Mouse (Mus musculus) limb, embryonic 12.5 days (tissue): ENCODE data around the gene Tcf20. TPM values are rescaled to one million over a fixed set of nuclear protein-coding genes. Genes with fewer than 3 reads are reported as not detected.

Experiments used
- ATAC-seq: fragments of 200-750 bp; cut with Nextera tagmentation; 2 replicates; pipeline ENCODE4 v1.8.0; 2017; ENCODE audit warnings: low read depth, moderate TSS enrichment; ENCODE audit not compliant: insufficient number of reproducible peaks, insufficient read depth, low FRiP score, low TSS enrichment
- H3K27ac ChIP-seq: fragments of 300-500 bp; sonication (generic); 2 replicates; pipeline ENCODE4 v1.5.1; 2016; ENCODE audit warnings: mild to moderate bottlenecking, moderate library complexity
- H3K27me3 ChIP-seq: fragments of 300-500 bp; sonication (generic); 2 replicates; pipeline ENCODE4 v1.6.1; 2016; ENCODE audit warnings: mild to moderate bottlenecking, moderate library complexity
- H3K36me3 ChIP-seq: fragments of 300-500 bp; sonication (generic); 2 replicates; pipeline ENCODE4 v1.6.1; 2016; ENCODE audit warnings: mild to moderate bottlenecking, moderate library complexity
- H3K4me1 ChIP-seq: fragments of 300-500 bp; sonication (generic); replicated peaks from 2 replicates; pipeline ENCODE4 v1.6.1; 2016
- H3K4me2 ChIP-seq: fragments of 300-500 bp; sonication (generic); 2 replicates; pipeline ENCODE4 v1.6.1; 2016; ENCODE audit warnings: mild to moderate bottlenecking, moderate library complexity
- H3K4me3 ChIP-seq: fragments of 300-500 bp; sonication (generic); replicated peaks from 2 replicates; pipeline ENCODE4 v1.5.1; 2016; ENCODE audit warnings: mild to moderate bottlenecking
- H3K9ac ChIP-seq: fragments of 300-500 bp; sonication (generic); replicated peaks from 2 replicates; pipeline ENCODE4 v1.6.1; 2016; ENCODE audit warnings: mild to moderate bottlenecking, moderate library complexity
- H3K9me3 ChIP-seq: fragments of 300-500 bp; sonication (generic); 2 replicates; pipeline ENCODE4 v1.6.1; 2016; ENCODE audit warnings: mild to moderate bottlenecking, moderate library complexity
- WGBS: fragments of 180-500 bp; shearing (Covaris S2); methylation state at CpG from one replicate; pipeline ENCODE4 v1.1.7; 2016; 5-methylcytosine and 5-hydroxymethylcytosine counted together
- polyA plus RNA-seq: library from polyadenylated mRNA; unstranded; fragments of >200 nt; fragmentation: Nextera tagmentation; extraction: Ambion mirVana; gene quantifications from 2 replicates; pipeline ENCODE4 v1.2.1, GENCODE M21; 2016

Tcf20 gene
- polyA plus RNA-seq, 1 experiment from 2014 or later, result 13.6 TPM

DNA sequence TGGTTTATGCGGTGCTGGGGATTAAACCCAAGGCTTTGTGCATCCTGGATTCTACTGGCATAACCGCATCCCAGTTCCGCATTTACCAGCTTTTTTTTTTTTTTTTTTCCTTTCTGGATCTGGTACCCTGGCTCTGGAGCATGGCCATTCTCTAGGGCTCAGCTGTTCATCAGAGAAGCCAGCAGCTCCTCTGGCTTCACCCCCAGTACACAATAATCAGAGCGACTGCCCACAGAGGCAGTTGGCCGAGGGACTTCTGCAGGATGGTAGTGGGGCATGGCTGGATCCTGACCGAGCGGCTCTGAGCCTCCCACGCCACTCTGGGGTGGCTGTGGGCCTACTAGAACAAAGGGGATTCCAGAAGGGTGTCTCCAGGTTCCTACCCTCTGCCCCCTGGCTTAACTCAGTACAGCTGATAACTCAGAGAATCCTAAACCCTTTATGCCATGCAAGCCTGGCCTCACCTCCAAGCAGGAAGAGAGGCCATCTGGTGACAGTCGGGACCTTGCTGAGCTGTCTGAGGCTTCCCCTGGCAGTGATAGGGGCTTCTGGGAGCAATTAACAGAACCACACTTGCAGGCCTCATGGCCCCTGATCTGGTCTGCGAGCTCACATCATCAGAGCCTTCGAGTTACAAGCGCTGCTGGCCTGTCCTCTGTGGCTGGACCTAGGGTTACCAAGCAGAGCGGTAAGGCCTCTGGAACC lies 4.6 kb upstream of the Tcf20 start:
- 53% methylated on average over 13 of the region's 13 CpGs for WGBS
- no peak overlapping the region for H3K9ac ChIP-seq
- 0 out of 2 replicates have a peak overlapping the region, but pooled peaks have one; percentile 23 for H3K27ac ChIP-seq
- H3K9me3 ChIP-seq, result no peaks in the 10 kb centered on the region
- H3K27me3 ChIP-seq, result peaks cover 30% of the 10 kb centered on the region
- H3K4me1 ChIP-seq, result peaks cover 60% of the 10 kb centered on the region
- H3K4me3 ChIP-seq, result no peak overlapping the region
- ATAC-seq, result no peak
- H3K4me2 ChIP-seq, result no peak overlapping the region
- no peaks in the 10 kb centered on the region for H3K36me3 ChIP-seq

DNA sequence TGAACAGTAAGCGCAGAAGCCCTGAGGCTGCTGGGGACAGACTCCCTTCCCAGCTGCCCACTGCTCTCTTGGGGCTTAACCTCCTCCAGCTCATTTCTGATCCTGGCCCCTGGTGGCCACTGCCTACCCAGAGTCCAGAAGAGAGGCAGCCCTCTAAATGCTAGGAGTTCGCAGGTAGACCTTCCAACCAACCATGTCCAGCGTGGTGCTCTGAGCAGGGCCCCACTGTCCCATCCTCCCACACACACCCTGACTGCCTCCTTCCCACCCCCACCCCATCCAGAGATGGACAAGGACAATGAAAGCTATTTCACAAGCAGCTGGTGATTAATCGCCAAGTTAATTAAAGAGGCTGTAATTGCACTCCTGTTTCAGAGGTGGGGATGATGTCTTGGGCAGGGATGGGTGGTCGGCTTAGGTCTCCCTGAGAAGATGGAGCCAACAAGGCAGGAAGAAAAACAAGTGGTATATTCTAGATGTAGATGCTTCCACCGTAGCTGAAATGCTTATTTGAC lies 1.6 kb upstream of the Tcf20 start:
- 53% methylated on average over 6 of the region's 6 CpGs for WGBS
- Histone ChIP-seq H3K27me3 (peaks cover 40% of the 10 kb centered on the region), H3K4me3 (no peak overlapping the region), H3K4me2 (no peak overlapping the region), H3K27ac (no peak overlapping the region), H3K36me3 (no peaks in the 10 kb centered on the region), H3K4me1 (peaks cover 66% of the 10 kb centered on the region), H3K9ac (no peak overlapping the region), H3K9me3 (no peaks in the 10 kb centered on the region)
- no peak for ATAC-seq

DNA sequence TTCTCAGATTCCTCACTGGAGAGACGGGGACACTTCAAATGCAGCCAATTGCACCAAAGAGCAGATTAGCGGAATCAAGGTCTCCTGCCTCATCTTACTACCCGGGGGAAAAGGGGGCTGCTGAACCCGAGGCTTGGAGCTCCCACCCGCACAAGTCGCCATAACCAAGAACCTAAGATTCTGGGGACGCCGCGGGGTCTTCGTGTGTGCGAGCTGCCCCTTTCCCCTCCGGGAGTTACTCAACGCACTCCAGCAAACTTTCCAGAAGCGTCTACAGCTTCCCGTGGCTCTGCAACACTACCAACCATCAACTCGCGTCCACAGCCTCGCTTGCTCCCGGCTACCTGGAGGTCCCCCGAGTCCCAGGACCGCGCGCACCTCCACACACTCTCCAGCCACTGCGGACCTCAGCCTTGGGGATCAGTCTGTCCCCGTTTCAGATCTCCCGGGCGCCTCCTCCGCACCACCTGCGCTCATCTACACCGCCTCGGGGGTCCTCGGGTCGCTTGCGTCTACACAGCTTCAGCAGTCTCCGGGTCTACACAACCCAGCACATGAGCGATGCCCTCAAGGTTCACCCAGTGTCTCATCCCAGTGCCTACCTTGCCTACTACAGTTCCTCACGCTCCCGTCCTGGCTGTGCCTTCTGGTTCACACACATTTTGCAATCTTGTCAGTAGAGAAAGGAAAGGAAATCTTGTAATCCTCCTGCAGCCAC lies 499 bp downstream of the Tcf20 start:
- Histone ChIP-seq H3K36me3 (no peaks in the 10 kb centered on the region), H3K9me3 (no peaks in the 10 kb centered on the region), H3K27me3 (peaks cover 31% of the 10 kb centered on the region), H3K4me1 (peaks cover 77% of the 10 kb centered on the region), H3K4me2 (peak overlapping the region; percentile 97), H3K27ac (no peak overlapping the region), H3K4me3 (peak overlapping the region; percentile 52), H3K9ac (peak overlapping the region; percentile 61)
- ATAC-seq, result no peak
- WGBS, result 1% methylated on average over 38 of the region's 38 CpGs

DNA sequence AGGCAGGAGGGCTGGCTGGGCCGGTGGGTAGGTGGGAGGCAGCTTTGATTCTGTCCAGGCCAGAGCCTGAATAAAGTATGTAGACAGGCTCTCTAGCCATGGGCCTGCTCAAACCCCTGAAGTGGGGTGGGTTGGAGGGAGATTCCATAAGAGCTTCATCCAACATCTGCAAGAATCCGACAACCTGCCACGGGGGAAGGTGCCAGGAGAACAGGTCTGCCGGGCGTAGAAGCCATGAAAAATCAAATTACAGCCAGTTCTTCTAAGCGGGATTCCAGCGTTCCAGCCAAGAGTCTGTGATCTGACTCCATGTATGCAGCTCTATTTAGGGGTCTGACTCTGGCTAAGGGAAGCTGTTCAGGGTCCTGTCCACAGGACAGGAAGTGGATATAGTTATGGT lies 3.1 kb downstream of the Tcf20 start:
- Histone ChIP-seq H3K36me3 (no peaks in the 10 kb centered on the region), H3K9ac (no peak overlapping the region), H3K4me3 (no peak overlapping the region)

DNA sequence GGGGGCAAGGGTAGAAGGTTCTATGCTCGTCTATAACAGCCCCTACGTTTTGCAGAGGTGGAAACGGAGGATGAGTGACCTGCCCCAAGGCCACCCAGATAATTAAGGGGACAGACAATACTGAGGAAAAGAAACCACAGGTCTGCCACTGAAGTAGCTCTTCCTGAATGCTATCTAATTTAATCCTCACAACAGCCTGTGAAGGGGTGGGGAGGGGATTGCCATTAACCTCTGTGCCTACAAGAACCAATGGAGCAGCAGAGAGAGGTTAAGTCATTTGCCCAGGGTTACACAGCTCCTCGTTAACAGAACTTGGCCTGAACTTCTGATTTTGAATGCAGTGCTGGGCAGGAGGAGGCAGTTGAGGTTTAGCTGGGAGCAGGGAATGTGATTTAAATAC lies 3.6 kb downstream of the Tcf20 start:
- Histone ChIP-seq H3K4me1 (peaks cover 76% of the 10 kb centered on the region), H3K36me3 (no peaks in the 10 kb centered on the region), H3K27me3 (peaks cover 21% of the 10 kb centered on the region), H3K9me3 (no peaks in the 10 kb centered on the region), H3K9ac (peak overlapping the region; percentile 9; the same call in 1 of the 2 replicates), H3K4me3 (0 out of 2 replicates have a peak overlapping the region, but pooled peaks have one; percentile 22), H3K27ac (peak overlapping the region; percentile 93), H3K4me2 (peak overlapping the region; percentile 52)
- no peak for ATAC-seq
- WGBS, result 7% methylated on average over 4 of the region's 4 CpGs

More for the DNA sequence above, 3.1 kb downstream of the Tcf20 start:
- H3K27ac ChIP-seq, result peak overlapping the region; percentile 93
- no peak for ATAC-seq
- peaks cover 81% of the 10 kb centered on the region for H3K4me1 ChIP-seq
- WGBS, result 28% methylated on average over 7 of the region's 7 CpGs
- no peaks in the 10 kb centered on the region for H3K9me3 ChIP-seq
- peak overlapping the region; percentile 52 for H3K4me2 ChIP-seq
- peaks cover 21% of the 10 kb centered on the region for H3K27me3 ChIP-seq

DNA sequence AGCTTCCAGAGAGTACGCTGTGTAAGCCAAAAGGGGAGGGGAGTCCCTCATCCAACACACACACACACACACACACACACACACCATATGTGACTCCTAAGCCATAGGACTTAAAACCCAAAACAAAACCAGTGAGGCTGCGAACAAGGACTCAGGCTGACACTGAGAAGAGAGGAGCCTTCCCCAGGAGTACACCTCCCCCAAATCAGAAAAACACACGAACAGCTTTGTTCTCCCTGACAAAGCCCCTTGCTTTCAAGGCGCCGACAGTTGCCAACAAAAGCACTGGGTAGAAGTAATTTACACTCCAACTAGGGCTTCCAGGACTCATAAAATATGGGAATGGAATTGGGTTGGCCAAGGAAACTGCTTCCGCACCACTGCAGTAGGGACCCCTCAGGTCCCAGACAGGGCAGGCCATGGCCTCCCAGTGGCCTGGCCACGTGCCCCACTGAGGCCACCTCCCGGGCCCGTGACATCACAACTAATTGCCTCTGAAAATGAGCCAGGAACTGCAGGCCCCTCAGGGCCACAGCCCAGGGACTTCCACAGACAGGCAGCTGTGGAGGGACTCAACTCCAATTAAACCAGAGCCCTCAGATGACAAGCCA lies 4.2 kb downstream of the Tcf20 start:
- Histone ChIP-seq H3K4me3 (peak overlapping the region; percentile 22; the same call in 1 of the 2 replicates), H3K4me2 (peak overlapping the region; percentile 52), H3K4me1 (peaks cover 75% of the 10 kb centered on the region), H3K9me3 (no peaks in the 10 kb centered on the region), H3K27ac (peak overlapping the region; percentile 93), H3K36me3 (no peaks in the 10 kb centered on the region), H3K27me3 (peaks cover 19% of the 10 kb centered on the region), H3K9ac (0 out of 2 replicates have a peak overlapping the region, but pooled peaks have one; percentile 9)
- peak; percentile 63 for ATAC-seq
- 2% methylated on average over 9 of the region's 9 CpGs for WGBS

DNA sequence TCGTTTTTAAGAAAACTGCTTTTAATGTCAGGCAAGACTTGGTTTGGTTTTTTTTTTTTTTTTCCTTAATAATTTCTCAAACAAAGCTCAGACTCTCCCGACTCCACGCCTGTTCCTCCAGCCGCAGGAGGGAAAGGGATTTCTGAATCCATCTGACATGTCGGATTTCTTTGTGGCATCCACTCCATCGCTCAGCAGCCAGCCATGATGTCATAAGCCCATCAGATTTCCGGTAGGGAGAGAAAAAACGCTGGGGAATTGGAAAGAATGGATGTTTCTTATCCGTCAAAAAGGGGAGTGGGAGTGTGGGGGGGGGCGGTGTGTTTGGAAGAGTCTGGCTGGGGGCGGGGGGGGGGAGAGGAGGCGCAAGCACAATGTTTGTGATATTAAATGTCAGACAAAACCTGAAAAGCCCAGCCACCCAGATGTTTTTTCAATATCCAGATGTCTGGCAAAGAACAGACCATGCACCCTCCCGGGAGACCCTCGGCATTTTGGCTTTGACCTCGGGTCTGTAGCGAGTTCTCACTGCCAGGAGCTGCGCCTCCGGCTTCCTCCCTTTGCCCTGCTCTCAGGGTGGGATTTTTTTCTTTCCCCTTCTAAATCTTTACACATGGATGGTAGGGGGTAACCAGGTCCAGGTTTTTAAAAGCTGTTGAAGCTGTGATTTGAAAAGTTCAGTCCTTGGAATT lies 4.8 kb downstream of the Tcf20 start:
- peak; percentile 44; the same call in 1 of the 2 replicates for ATAC-seq
- peaks cover 71% of the 10 kb centered on the region for H3K4me1 ChIP-seq
- no peak overlapping the region; the same call in 1 of the 2 replicates for H3K9ac ChIP-seq
- WGBS, result 3% methylated on average over 18 of the region's 18 CpGs
- peak overlapping the region; percentile 52 for H3K4me2 ChIP-seq
- H3K36me3 ChIP-seq, result no peaks in the 10 kb centered on the region
- no peaks in the 10 kb centered on the region for H3K9me3 ChIP-seq
- H3K27me3 ChIP-seq, result peaks cover 19% of the 10 kb centered on the region
- H3K27ac ChIP-seq, result peak overlapping the region; percentile 93
- H3K4me3 ChIP-seq, result peak overlapping the region; percentile 22

DNA sequence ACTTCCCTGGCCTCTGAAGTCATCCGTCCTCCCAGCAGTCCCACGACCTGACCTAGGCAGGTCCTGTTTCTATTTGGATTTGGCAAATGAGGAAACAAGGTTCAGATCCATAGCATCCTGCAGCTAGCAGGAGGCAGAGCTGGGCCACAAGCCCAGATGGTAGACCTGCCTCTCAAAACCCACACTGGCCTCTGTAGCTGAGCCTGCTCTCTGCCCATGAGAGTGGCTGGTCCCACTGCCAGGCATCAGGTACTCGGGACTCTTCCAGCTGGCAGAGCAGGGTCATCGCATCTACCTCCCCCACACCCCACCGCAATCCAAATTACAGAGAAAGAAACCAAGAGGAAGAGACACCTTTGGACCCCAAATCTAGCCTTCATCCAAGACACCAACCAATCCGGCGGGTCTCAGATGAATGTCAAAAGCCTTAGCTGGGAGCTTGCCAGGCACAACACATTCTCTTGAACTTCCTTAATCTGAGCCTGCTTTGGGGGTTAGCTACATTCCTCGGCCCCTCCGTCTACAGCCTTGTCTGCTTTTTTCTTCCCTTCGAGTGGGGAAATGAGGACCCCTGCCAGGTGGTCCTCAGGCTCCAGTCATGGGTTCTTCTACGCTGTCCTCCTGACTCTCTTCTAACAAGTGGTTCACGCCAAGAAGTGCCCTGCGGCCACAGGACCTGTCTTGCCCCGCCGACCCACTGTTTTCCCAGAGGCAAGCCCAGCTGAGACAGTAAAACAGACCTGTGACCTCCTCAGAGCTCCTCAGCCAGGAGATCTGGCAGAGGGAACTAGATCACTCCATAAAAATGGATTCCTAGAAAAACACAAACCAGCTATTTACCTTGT lies 5.8 kb downstream of the Tcf20 start:
- no peaks in the 10 kb centered on the region for H3K36me3 ChIP-seq
- H3K4me2 ChIP-seq, result peak overlapping the region; percentile 52
- H3K27ac ChIP-seq, result peak overlapping the region; percentile 93
- no peaks in the 10 kb centered on the region for H3K9me3 ChIP-seq
- peaks cover 65% of the 10 kb centered on the region for H3K4me1 ChIP-seq
- H3K27me3 ChIP-seq, result peaks cover 13% of the 10 kb centered on the region
- ATAC-seq, result no peak
- H3K9ac ChIP-seq, result peak overlapping the region; percentile 12; the same call in 1 of the 2 replicates
- 19% methylated on average over 15 of the region's 15 CpGs for WGBS
- no peak overlapping the region; the same call in 1 of the 2 replicates for H3K4me3 ChIP-seq

DNA sequence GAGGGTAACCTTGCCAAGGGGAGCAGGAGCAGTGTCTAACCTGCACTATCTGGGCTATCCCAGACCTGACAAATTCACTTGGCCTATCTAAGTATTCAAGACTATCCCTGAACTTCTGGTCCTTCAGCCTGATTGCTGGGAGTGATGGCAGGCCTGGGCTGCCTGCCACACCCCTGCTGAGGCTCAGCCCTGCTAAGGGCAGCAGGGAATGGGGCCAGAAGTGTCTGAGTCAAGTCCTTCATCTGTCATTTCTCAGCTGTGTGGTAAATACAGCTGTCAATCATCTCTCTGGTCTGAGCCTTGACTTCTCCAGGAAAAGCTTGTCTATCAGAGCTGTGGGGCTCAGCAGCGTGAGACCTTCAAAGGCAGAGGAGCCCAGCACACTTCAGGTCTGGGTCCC lies 8.1 kb downstream of the Tcf20 start:
- H3K4me3 ChIP-seq, result no peak overlapping the region
- no peak overlapping the region for H3K4me2 ChIP-seq
- H3K36me3 ChIP-seq, result no peaks in the 10 kb centered on the region
- H3K27ac ChIP-seq, result no peak overlapping the region
- H3K9ac ChIP-seq, result no peak overlapping the region
- 85% methylated on average over 1 of the region's 1 CpGs for WGBS
- H3K27me3 ChIP-seq, result peaks cover 12% of the 10 kb centered on the region; the same call in 1 of the 2 replicates
- ATAC-seq, result no peak
- peaks cover 50% of the 10 kb centered on the region for H3K4me1 ChIP-seq
- no peaks in the 10 kb centered on the region for H3K9me3 ChIP-seq

DNA sequence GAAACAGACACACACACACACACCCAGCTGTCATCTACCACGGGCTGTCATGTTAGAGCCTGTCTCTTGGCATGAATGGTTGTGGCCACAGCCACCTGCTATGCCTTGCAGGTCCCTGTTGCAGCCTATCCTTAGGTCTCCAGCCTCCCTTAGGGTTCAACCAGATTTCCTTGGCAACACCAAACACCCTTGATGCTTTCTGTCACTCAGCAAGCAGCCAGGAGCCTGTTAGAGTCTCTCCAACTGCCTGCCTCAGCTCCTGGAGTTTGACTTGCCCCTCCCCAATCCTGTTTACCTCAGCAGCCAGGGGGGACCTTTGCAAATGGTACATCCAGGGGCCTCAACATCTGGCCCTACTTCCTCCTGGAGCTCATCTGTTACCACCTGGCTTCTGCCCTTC lies 13.2 kb downstream of the Tcf20 start:
- Histone ChIP-seq H3K27me3 (peaks cover 16% of the 10 kb centered on the region; the same call in 1 of the 2 replicates), H3K4me2 (no peak overlapping the region), H3K9ac (no peak overlapping the region), H3K4me1 (peaks cover 26% of the 10 kb centered on the region), H3K36me3 (no peaks in the 10 kb centered on the region), H3K27ac (peak overlapping the region; percentile 45; the same call in 1 of the 2 replicates), H3K4me3 (no peak overlapping the region), H3K9me3 (no peaks in the 10 kb centered on the region)
- WGBS, result 90% methylated on average over 1 of the region's 1 CpGs
- ATAC-seq, result no peak
